Mouse (Mus musculus): ENCODE data around the gene Ap3s2.

- TF ChIP-seq CTCF (IDR thresholded peaks at IDR 0.05; ENCODE audit: insufficient read depth, low read depth, low read length) (no peak), POLR2A (IDR thresholded peaks at IDR 0.05; ENCODE audit: insufficient read depth, low read depth, low read length) (peak; percentile 53)
Measured at GRCm38 (mm10) chr7:79920344-79920983, at the start of gene Ap3s2.
